Mouse (Mus musculus) lung, embryonic 15.5 days (tissue): ENCODE measurements around the gene Med7. TPM values are rescaled to one million over a fixed set of nuclear protein-coding genes. Genes with fewer than 3 reads are reported as not detected.

ENCODE experiments used
- ATAC-seq: fragments of 200-750 bp; cut with Nextera tagmentation; 2 replicates; pipeline ENCODE4 v1.8.0; 2017; ENCODE audit warnings: moderate number of reproducible peaks, borderline replicate concordance; ENCODE audit not compliant: low FRiP score, low TSS enrichment; ENCODE audit errors: extremely low read depth
- H3K27ac ChIP-seq: fragments of 300-500 bp; sonication (generic); 2 replicates; pipeline ENCODE4 v1.5.1; 2015; ENCODE audit warnings: moderate library complexity, mild to moderate bottlenecking, inconsistent platforms
- H3K27me3 ChIP-seq: fragments of 300-500 bp; sonication (generic); 2 replicates; pipeline ENCODE4 v1.6.1; 2015; ENCODE audit warnings: inconsistent platforms
- H3K36me3 ChIP-seq: fragments of 300-500 bp; sonication (generic); 2 replicates; pipeline ENCODE4 v1.6.1; 2015; ENCODE audit warnings: inconsistent platforms
- H3K4me1 ChIP-seq: fragments of 300-500 bp; sonication (generic); 2 replicates; pipeline ENCODE4 v1.6.1; 2015; ENCODE audit warnings: inconsistent platforms
- H3K4me2 ChIP-seq: fragments of 300-500 bp; sonication (generic); 2 replicates; pipeline ENCODE4 v1.6.1; 2015; ENCODE audit warnings: inconsistent platforms, mild to moderate bottlenecking, moderate library complexity
- H3K4me3 ChIP-seq: fragments of 300-500 bp; sonication (generic); 2 replicates; pipeline ENCODE4 v1.5.1; 2015; ENCODE audit warnings: mild to moderate bottlenecking, inconsistent platforms
- H3K9ac ChIP-seq: fragments of 300-500 bp; sonication (generic); 2 replicates; pipeline ENCODE4 v1.6.1; 2015; ENCODE audit warnings: inconsistent platforms
- H3K9me3 ChIP-seq: fragments of 300-500 bp; sonication (generic); 2 replicates; pipeline ENCODE4 v1.6.1; 2016; ENCODE audit warnings: inconsistent platforms
- WGBS: fragments of 180-500 bp; shearing (Covaris S2); methylation state at CpG from one replicate; pipeline ENCODE4 v1.1.7; 2015; 5-methylcytosine and 5-hydroxymethylcytosine counted together
- polyA plus RNA-seq: library from polyadenylated mRNA; unstranded; fragments of >200 nt; fragmentation: Nextera tagmentation; extraction: Ambion mirVana; gene quantifications from 2 replicates; pipeline ENCODE4 v1.2.1, GENCODE M21; 2015

Gene Med7
- polyA plus RNA-seq, 1 experiment from 2014 or later = 68.5 TPM

DNA sequence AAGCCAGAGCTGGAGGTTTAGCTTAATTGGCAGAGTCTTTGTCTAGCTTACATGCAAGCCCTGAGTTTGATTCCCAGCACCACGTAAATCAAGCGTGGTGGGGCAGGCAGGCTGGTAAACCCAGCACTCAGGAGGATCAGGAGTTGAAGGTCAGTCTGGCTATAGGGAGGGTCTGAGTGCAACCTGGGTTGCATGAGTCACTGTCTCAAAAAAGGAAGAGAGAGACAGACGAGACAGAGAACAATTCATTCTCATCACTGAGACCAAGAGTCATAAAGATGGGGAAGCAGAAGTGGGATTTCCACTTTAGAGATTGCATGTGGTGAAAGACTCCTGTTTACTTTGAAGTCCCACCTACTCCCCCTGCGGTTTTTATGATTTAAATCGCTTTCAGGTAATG lies 24.6 kb downstream of the Med7 start:
- ATAC-seq = no peak
- no peaks in the 10 kb centered on the region for H3K4me1 ChIP-seq

DNA sequence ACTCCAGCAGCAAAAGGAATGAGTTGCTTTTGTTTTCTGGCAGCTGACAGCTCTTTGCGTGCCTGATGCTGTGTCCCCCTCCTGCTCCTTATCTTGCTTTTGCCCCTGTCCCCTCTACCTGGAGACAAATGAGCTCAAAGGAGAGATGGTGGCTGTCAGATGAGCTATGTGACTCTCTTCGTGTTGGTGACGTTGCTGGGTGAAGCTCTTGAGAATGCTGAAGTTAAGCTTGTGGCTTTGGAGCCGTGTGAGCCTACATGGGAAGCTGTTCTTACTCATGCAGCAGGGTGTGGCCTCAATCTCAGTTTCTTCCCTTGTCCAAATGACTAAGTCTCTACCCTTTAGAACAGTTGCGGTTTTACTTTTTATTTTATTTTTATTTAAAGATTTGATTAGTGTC lies 25.2 kb downstream of the Med7 start:
- H3K4me2 ChIP-seq = no peak overlapping the region
- H3K9me3 ChIP-seq = no peaks in the 10 kb centered on the region
- no peaks in the 10 kb centered on the region for H3K36me3 ChIP-seq
- no peaks in the 10 kb centered on the region for H3K4me1 ChIP-seq
- H3K4me3 ChIP-seq = no peak overlapping the region
- no peaks in the 10 kb centered on the region for H3K27me3 ChIP-seq
- no peak for ATAC-seq
- WGBS = 38% methylated on average over 5 of the region's 5 CpGs
- no peak overlapping the region for H3K9ac ChIP-seq
- no peak overlapping the region for H3K27ac ChIP-seq

More for the DNA sequence above, 24.6 kb downstream of the Med7 start:
- WGBS = 72% methylated on average over 5 of the region's 5 CpGs
- no peaks in the 10 kb centered on the region for H3K36me3 ChIP-seq
- no peak overlapping the region for H3K27ac ChIP-seq
- no peaks in the 10 kb centered on the region for H3K27me3 ChIP-seq
- no peak overlapping the region for H3K9ac ChIP-seq
- H3K4me3 ChIP-seq = no peak overlapping the region
- no peaks in the 10 kb centered on the region for H3K9me3 ChIP-seq
- H3K4me2 ChIP-seq = no peak overlapping the region

DNA sequence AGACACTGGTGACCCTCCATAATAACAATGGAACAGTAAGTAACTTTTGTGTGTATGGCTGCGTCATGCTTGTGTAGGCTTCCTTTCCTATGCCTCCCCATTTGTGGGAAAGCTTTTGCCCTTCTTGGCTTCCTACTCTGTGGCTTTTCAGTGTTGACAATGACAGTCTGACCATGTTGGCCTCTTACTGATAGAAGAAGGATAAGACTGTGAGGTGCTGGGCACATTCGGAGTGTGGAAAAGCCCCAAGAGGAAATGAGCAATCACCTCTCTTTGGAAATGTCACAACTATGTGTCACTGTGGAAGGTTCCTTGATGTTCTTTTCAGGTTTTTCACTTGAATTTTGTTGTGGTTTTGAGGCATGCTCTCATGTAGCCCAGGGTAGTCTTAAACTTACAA lies 30.2 kb downstream of the Med7 start:
- 91% methylated on average over 2 of the region's 2 CpGs for WGBS

DNA sequence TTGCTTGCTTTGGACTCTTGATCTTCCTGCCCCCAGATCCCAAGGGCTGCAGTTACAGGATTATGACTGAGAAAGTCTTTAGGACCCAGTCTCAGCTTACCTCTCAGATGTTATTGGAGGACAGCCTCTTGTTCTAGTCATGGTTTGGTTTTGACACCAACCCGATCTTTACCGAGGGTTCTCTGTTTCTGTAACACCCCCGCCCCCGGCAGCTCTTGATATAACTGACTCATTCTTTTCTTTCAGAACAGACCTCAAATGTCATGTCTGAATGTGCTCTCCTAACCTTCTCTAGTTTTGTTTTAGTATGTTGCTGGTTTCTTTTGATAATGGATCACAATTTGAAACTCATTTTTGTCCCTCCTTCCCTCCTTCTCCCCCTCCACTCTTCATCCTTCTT lies 37.5 kb downstream of the Med7 start:
- ATAC-seq = no peak
- no peak overlapping the region for H3K4me2 ChIP-seq
- no peak overlapping the region for H3K27ac ChIP-seq
- H3K27me3 ChIP-seq = no peaks in the 10 kb centered on the region
- H3K9me3 ChIP-seq = no peaks in the 10 kb centered on the region
- no peaks in the 10 kb centered on the region for H3K4me1 ChIP-seq
- WGBS = 84% methylated on average over 4 of the region's 4 CpGs
- H3K4me3 ChIP-seq = no peak overlapping the region
- H3K36me3 ChIP-seq = no peaks in the 10 kb centered on the region
- H3K9ac ChIP-seq = no peak overlapping the region

More for the DNA sequence above, 30.2 kb downstream of the Med7 start:
- H3K9me3 ChIP-seq = no peaks in the 10 kb centered on the region
- ATAC-seq = no peak
- no peak overlapping the region for H3K4me3 ChIP-seq
- H3K27ac ChIP-seq = no peak overlapping the region
- no peak overlapping the region for H3K4me2 ChIP-seq
- H3K9ac ChIP-seq = no peak overlapping the region
- no peaks in the 10 kb centered on the region for H3K27me3 ChIP-seq
- no peaks in the 10 kb centered on the region for H3K36me3 ChIP-seq
- H3K4me1 ChIP-seq = no peaks in the 10 kb centered on the region

DNA sequence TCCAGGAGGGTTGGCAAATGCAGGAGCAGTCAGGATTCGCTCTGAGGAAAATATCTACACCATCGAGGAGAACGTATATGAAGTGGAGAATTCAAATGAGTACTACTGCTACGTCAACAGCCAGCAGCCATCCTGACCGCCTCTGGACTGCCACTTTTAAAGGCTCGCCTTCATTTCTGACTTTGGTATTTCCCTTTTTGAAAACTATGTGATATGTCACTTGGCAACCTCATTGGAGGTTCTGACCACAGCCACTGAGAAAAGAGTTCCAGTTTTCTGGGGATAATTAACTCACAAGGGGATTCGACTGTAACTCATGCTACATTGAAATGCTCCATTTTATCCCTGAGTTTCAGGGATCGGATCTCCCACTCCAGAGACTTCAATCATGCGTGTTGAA lies 42.6 kb downstream of the Med7 start:
- no peak overlapping the region for H3K27ac ChIP-seq
- H3K27me3 ChIP-seq = no peaks in the 10 kb centered on the region
- no peaks in the 10 kb centered on the region for H3K9me3 ChIP-seq
- no peaks in the 10 kb centered on the region for H3K36me3 ChIP-seq
- no peak overlapping the region for H3K4me3 ChIP-seq
- no peak overlapping the region for H3K4me2 ChIP-seq
- H3K4me1 ChIP-seq = no peaks in the 10 kb centered on the region
- no peak for ATAC-seq
- 68% methylated on average over 9 of the region's 9 CpGs for WGBS
- H3K9ac ChIP-seq = no peak overlapping the region

DNA sequence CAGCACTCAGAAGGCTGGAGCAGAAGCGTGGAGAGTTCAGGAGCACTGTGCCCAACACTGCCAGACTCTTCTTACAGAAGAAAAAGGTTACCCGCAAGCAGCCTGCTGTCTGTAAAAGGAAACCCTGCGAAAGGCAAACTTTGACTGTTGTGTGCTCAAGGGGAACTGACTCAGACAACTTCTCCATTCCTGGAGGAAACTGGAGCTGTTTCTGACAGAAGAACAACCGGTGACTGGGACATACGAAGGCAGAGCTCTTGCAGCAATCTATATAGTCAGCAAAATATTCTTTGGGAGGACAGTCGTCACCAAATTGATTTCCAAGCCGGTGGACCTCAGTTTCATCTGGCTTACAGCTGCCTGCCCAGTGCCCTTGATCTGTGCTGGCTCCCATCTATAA lies 43.8 kb downstream of the Med7 start:
- H3K9ac ChIP-seq = no peak overlapping the region
- H3K27me3 ChIP-seq = no peaks in the 10 kb centered on the region
- H3K27ac ChIP-seq = no peak overlapping the region
- no peaks in the 10 kb centered on the region for H3K9me3 ChIP-seq
- H3K4me3 ChIP-seq = no peak overlapping the region
- no peaks in the 10 kb centered on the region for H3K36me3 ChIP-seq
- 70% methylated on average over 7 of the region's 7 CpGs for WGBS
- no peaks in the 10 kb centered on the region for H3K4me1 ChIP-seq
- ATAC-seq = no peak
- no peak overlapping the region for H3K4me2 ChIP-seq

DNA sequence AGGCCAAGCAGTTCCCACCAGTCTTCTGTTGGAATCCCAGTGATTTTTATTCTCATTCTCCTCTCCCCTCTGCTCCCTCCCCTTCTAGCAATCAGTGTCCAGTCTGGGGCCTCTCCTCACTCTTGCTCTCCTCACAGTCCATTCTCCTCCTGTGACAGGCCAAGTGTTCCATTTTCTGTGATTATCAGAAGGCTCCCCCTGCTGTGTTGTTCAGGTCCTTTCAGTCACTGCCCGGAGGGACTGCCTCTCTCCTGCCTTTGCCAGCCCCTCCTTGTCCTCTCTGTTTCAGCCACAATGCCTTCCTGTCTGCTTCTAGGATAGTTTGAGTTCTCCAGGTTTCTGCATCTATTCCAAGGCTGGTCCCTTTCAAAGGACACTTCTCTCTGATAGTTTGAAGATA lies 51.5 kb downstream of the Med7 start:
- WGBS = 26% methylated on average over 1 of the region's 1 CpGs

DNA sequence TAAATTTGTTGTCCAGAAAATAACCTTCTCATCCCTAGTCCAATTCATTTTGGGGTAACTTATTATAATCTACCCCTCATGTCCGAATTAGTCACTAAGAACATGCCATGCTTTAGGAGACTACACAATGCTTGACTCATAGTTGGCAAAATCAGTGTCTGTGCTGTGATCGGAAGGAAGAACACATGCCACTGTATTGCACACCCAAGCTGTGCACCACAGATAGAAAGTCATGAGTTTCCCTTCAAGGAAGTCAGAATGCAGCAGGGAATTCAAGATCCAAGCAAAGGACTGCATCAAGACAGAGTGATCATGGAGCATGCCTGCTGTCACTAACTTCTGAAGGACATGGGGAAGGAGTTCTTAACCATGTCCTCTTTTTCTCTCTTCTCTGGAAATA lies 51.9 kb downstream of the Med7 start:
- Histone ChIP-seq H3K27ac (no peak overlapping the region), H3K27me3 (no peaks in the 10 kb centered on the region), H3K9ac (no peak overlapping the region), H3K4me2 (no peak overlapping the region), H3K36me3 (no peaks in the 10 kb centered on the region), H3K4me3 (no peak overlapping the region), H3K9me3 (no peaks in the 10 kb centered on the region), H3K4me1 (no peaks in the 10 kb centered on the region)
- 77% methylated on average over 2 of the region's 2 CpGs for WGBS
- no peak for ATAC-seq

More for the DNA sequence above, 51.5 kb downstream of the Med7 start:
- Histone ChIP-seq H3K4me1 (no peaks in the 10 kb centered on the region), H3K4me3 (no peak overlapping the region), H3K27me3 (no peaks in the 10 kb centered on the region), H3K9me3 (no peaks in the 10 kb centered on the region), H3K27ac (no peak overlapping the region), H3K9ac (no peak overlapping the region), H3K4me2 (no peak overlapping the region), H3K36me3 (no peaks in the 10 kb centered on the region)
- no peak for ATAC-seq

Other genes starting within 250 kb of the Med7 start
- gene Fndc9, start 201.4 kb upstream of the Med7 start, polyA plus RNA-seq = 0.09 TPM in 2 replicates
- 6.5 and 7.8 TPM in 2 replicates for gene Cyfip2, start 124.1 kb upstream of the Med7 start, polyA plus RNA-seq
- 0.13 and 0.80 TPM in 2 replicates for gene Itk, start 47.4 kb upstream of the Med7 start, polyA plus RNA-seq
- 0.06 TPM in 1 of 2 replicates, not detected in the other for gene Fam71b, start 40.4 kb upstream of the Med7 start, polyA plus RNA-seq
- 0.13 and 0.15 TPM in 2 replicates for gene Havcr2, start 18.0 kb downstream of the Med7 start, polyA plus RNA-seq
- gene Gm12169, start 87.3 kb downstream of the Med7 start, polyA plus RNA-seq = not detected in 2 replicates
- gene BC053393, start 134.6 kb downstream of the Med7 start, polyA plus RNA-seq = not detected in 2 replicates
- gene Dppa1, start 192.3 kb downstream of the Med7 start, polyA plus RNA-seq = not detected in 2 replicates